In the genomic region with DNA sequence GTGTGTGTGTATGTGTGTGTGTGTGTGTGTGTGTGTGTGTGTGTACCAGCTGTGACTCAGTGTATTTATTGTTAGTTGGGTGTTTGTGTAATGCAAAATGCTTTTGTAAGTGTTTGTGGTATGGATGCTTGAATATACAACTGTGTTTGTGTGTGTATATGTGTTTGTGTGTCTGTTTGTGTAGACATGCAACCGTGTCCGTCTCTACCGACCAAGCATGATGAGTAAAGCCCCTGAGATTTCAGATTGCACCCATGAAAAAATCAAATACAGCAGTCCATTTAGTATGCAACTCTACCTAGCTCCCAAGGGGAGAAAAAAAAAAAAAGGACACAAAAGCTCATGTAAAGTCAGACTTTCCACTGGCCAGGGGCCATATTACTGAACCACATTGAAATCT, we compare ENCODE assay signal across 42 mouse cellular contexts. TPM values are rescaled to one million over a fixed set of nuclear protein-coding genes. Genes with fewer than 3 reads are reported as not detected.
"Had no signal": no experiment of that assay in that cellular context is flagged by ENCODE, and none has a peak within 500 bp of the region (broad histone marks: within the 10 kb centered on the region; RNA-seq: fewer than 3 reads in every experiment).

No protein-coding gene starts in this region.

RNA-seq across cellular contexts. Expression of a gene that starts 5.0 kb away (rescaled TPM):
- total RNA-seq: heart, postnatal 10 days; heart, postnatal 14 days; heart, postnatal 25 days; heart, postnatal 36 days; heart, postnatal 4 days; hematopoietic stem cell, adult 5-6 weeks; hindbrain, postnatal 0 days; layer of hippocampus, adult 18-20 months; layer of hippocampus, adult 2 months; layer of hippocampus, adult 8-10 months had no signal
- polyA plus RNA-seq: heart, embryonic 11.5 days; heart, embryonic 12.5 days; heart, embryonic 13.5 days; heart, embryonic 14.5 days; heart, embryonic 15.5 days; heart, embryonic 16.5 days; heart, postnatal 0 days; hindbrain, embryonic 10.5 days; hindbrain, embryonic 11.5 days; hindbrain, embryonic 12.5 days; hindbrain, embryonic 13.5 days; hindbrain, embryonic 14.5 days; hindbrain, embryonic 15.5 days; hindbrain, embryonic 16.5 days; hindbrain, postnatal 0 days; inflammation-experienced regulatory T-cells, adult 6 months; intestine, embryonic 14.5 days; intestine, embryonic 15.5 days; intestine, embryonic 16.5 days; intestine, postnatal 0 days; kidney, embryonic 14.5 days; kidney, embryonic 15.5 days; kidney, embryonic 16.5 days; kidney, postnatal 0 days; large intestine, adult 2 months had no signal

RNA-seq across cellular contexts. Expression of a gene that starts 11.4 kb away (rescaled TPM):
- total RNA-seq: heart, postnatal 10 days; heart, postnatal 14 days; heart, postnatal 25 days; heart, postnatal 36 days; heart, postnatal 4 days; hematopoietic stem cell, adult 5-6 weeks; layer of hippocampus, adult 18-20 months; layer of hippocampus, adult 2 months; layer of hippocampus, adult 8-10 months; layer of hippocampus, postnatal 10 days; layer of hippocampus, postnatal 14 days; layer of hippocampus, postnatal 25 days; layer of hippocampus, postnatal 36 days had no signal
- polyA plus RNA-seq: heart, embryonic 11.5 days; heart, embryonic 12.5 days; heart, embryonic 13.5 days; heart, embryonic 14.5 days; heart, embryonic 15.5 days; heart, embryonic 16.5 days; heart, postnatal 0 days; hindbrain, embryonic 10.5 days; hindbrain, embryonic 11.5 days; hindbrain, embryonic 12.5 days; hindbrain, embryonic 14.5 days; hindbrain, embryonic 15.5 days; hindbrain, embryonic 16.5 days; inflammation-experienced regulatory T-cells, adult 6 months; intestine, embryonic 14.5 days; intestine, embryonic 15.5 days; intestine, embryonic 16.5 days; intestine, postnatal 0 days; kidney, embryonic 14.5 days; kidney, embryonic 15.5 days; kidney, embryonic 16.5 days; large intestine, adult 2 months had no signal

RNA-seq across cellular contexts. Expression of a gene that starts 28.3 kb away (rescaled TPM):
- total RNA-seq: heart, postnatal 10 days; heart, postnatal 14 days; heart, postnatal 25 days; heart, postnatal 36 days; heart, postnatal 4 days; hematopoietic stem cell, adult 5-6 weeks; hindbrain, postnatal 0 days; layer of hippocampus, adult 18-20 months; layer of hippocampus, adult 2 months; layer of hippocampus, adult 8-10 months; layer of hippocampus, postnatal 10 days; layer of hippocampus, postnatal 14 days; layer of hippocampus, postnatal 25 days; layer of hippocampus, postnatal 36 days; left cerebral cortex, adult 18-20 months; left cerebral cortex, adult 2 months; left cerebral cortex, adult 8-10 months had no signal
- polyA plus RNA-seq: heart, embryonic 11.5 days; heart, embryonic 12.5 days; heart, embryonic 13.5 days; heart, embryonic 14.5 days; heart, embryonic 15.5 days; heart, embryonic 16.5 days; heart, postnatal 0 days; hindbrain, embryonic 10.5 days; hindbrain, embryonic 11.5 days; hindbrain, embryonic 12.5 days; hindbrain, embryonic 13.5 days; hindbrain, embryonic 14.5 days; hindbrain, embryonic 15.5 days; hindbrain, embryonic 16.5 days; hindbrain, postnatal 0 days; inflammation-experienced regulatory T-cells, adult 6 months; intestine, embryonic 14.5 days; intestine, embryonic 15.5 days; intestine, embryonic 16.5 days; intestine, postnatal 0 days; kidney, embryonic 14.5 days; kidney, embryonic 15.5 days; kidney, embryonic 16.5 days; kidney, postnatal 0 days; large intestine, adult 2 months had no signal

RNA-seq across cellular contexts. Expression of a gene that starts 30.2 kb away (rescaled TPM):
- total RNA-seq: heart, postnatal 10 days; heart, postnatal 14 days; heart, postnatal 25 days; heart, postnatal 36 days; heart, postnatal 4 days; hematopoietic stem cell, adult 5-6 weeks; hindbrain, postnatal 0 days; layer of hippocampus, adult 18-20 months; layer of hippocampus, adult 2 months; layer of hippocampus, adult 8-10 months; layer of hippocampus, postnatal 10 days; layer of hippocampus, postnatal 14 days; layer of hippocampus, postnatal 25 days; layer of hippocampus, postnatal 36 days; left cerebral cortex, adult 18-20 months; left cerebral cortex, adult 2 months; left cerebral cortex, adult 8-10 months had no signal
- polyA plus RNA-seq: heart, embryonic 11.5 days; heart, embryonic 12.5 days; heart, embryonic 13.5 days; heart, embryonic 14.5 days; heart, embryonic 15.5 days; heart, embryonic 16.5 days; heart, postnatal 0 days; hindbrain, embryonic 10.5 days; hindbrain, embryonic 11.5 days; hindbrain, embryonic 12.5 days; hindbrain, embryonic 13.5 days; hindbrain, embryonic 14.5 days; hindbrain, embryonic 15.5 days; hindbrain, embryonic 16.5 days; hindbrain, postnatal 0 days; inflammation-experienced regulatory T-cells, adult 6 months; intestine, embryonic 14.5 days; intestine, embryonic 15.5 days; intestine, embryonic 16.5 days; intestine, postnatal 0 days; kidney, adult 2 months; kidney, embryonic 14.5 days; kidney, embryonic 15.5 days; kidney, embryonic 16.5 days; kidney, postnatal 0 days; large intestine, adult 2 months had no signal
